Mouse (Mus musculus) E14TG2a.4 (cell line): Measurements from ENCODE around the gene Saysd1.
"Not testable (repeated sequence)": the region's sequence is repeated elsewhere in the genome, so short reads cannot be mapped to it uniquely, and the experiment has no call there.

Experiments
- CTCF ChIP-seq: conservative IDR thresholded peaks from 2 replicates; pipeline ENCODE4 v1.5.1; 2014; ENCODE audit warnings: low read length
- NANOG ChIP-seq: IDR thresholded peaks from 2 replicates; pipeline ENCODE4 v1.6.1; 2014; ENCODE audit warnings: borderline replicate concordance, low read length, mixed read lengths

GRCm38 (mm10) chr14:20027475-20027874 is 110.9 kb downstream of the Saysd1 start:
- not testable (repeated sequence) for TF ChIP-seq CTCF
- peak; percentile 90 for TF ChIP-seq NANOG
